Mouse (Mus musculus) cerebellum, adult 9-10 months (tissue): ENCODE measurements at regions not wholly inside any gene's neighbourhood (a gene's known extent, or its start where the extent isn't known, plus 50 kb on each side); places are given as distances from the start of the nearest gene placed in this dataset.

Experiments used
- DNase-seq: peaks from one replicate; pipeline ENCODE4 v3.0.0; 2022

GRCm38 (mm10) chr7:75400471-75400870, 54.9 kb upstream of the Akap13 start:
- no peak for DNase-seq

GRCm38 (mm10) chr7:75404955-75405354, 50.4 kb upstream of the Akap13 start:
- no peak for DNase-seq
